Mouse (Mus musculus): ENCODE data around the gene Trim44.
A peak's percentile ranks its signal among the peaks of the same experiment; 100 is the strongest.

Trim44 gene

GRCm38 (mm10) chr2:102362266-102362665, 45.4 kb downstream of the Trim44 start:
- DNase-seq, result no peak

- no peak for DNase-seq
Measured at GRCm38 (mm10) chr2:102356879-102357695, 50.5 kb downstream of the Trim44 start.

- no peak for DNase-seq
Measured at GRCm38 (mm10) chr2:102354076-102354475, 53.6 kb downstream of the Trim44 start.

- DNase-seq, result no peak
Measured at GRCm38 (mm10) chr2:102341429-102341828, 66.2 kb downstream of the Trim44 start.

- DNase-seq, result no peak
Measured at GRCm38 (mm10) chr2:102336816-102337215, 70.8 kb downstream of the Trim44 start.

- DNase-seq, result no peak
Measured at GRCm38 (mm10) chr2:102331932-102332331, 75.7 kb downstream of the Trim44 start.

- no peak for DNase-seq
Measured at GRCm38 (mm10) chr2:102331092-102331491, 76.5 kb downstream of the Trim44 start.

- no peak for DNase-seq
Measured at GRCm38 (mm10) chr2:102325921-102326320, 81.7 kb downstream of the Trim44 start.

GRCm38 (mm10) chr2:102324336-102324735, 83.3 kb downstream of the Trim44 start:
- DNase-seq, result no peak

GRCm38 (mm10) chr2:102316540-102316939, 91.1 kb downstream of the Trim44 start:
- DNase-seq, result no peak

GRCm38 (mm10) chr2:102315153-102315552, 92.5 kb downstream of the Trim44 start:
- DNase-seq, result no peak

- no peak for DNase-seq
Measured at GRCm38 (mm10) chr2:102314610-102315009, 93.0 kb downstream of the Trim44 start.

GRCm38 (mm10) chr2:102314068-102314467, 93.6 kb downstream of the Trim44 start:
- DNase-seq, result no peak

GRCm38 (mm10) chr2:102312903-102313302, 94.7 kb downstream of the Trim44 start:
- no peak for DNase-seq

GRCm38 (mm10) chr2:102303274-102303673, 104.4 kb downstream of the Trim44 start:
- DNase-seq, result no peak

GRCm38 (mm10) chr2:102302532-102302931, 105.1 kb downstream of the Trim44 start:
- no peak for DNase-seq

GRCm38 (mm10) chr2:102294827-102295270, 112.8 kb downstream of the Trim44 start:
- DNase-seq, result no peak

- no peak for DNase-seq
Measured at GRCm38 (mm10) chr2:102293181-102293580, 114.4 kb downstream of the Trim44 start.

GRCm38 (mm10) chr2:102292051-102292450, 115.6 kb downstream of the Trim44 start:
- DNase-seq, result no peak

- no peak for DNase-seq
Measured at GRCm38 (mm10) chr2:102291533-102291932, 116.1 kb downstream of the Trim44 start.

GRCm38 (mm10) chr2:102290041-102290440, 117.6 kb downstream of the Trim44 start:
- peak; percentile 77 for DNase-seq

- DNase-seq, result no peak
Measured at GRCm38 (mm10) chr2:102288676-102289075, 119.0 kb downstream of the Trim44 start.

- DNase-seq, result no peak
Measured at GRCm38 (mm10) chr2:102287369-102287768, 120.3 kb downstream of the Trim44 start.

GRCm38 (mm10) chr2:102282081-102282480, 125.5 kb downstream of the Trim44 start:
- DNase-seq, result no peak

GRCm38 (mm10) chr2:102279779-102280178, 127.8 kb downstream of the Trim44 start:
- DNase-seq, result no peak

All from thymus, postnatal 25 days (tissue).